Mouse (Mus musculus): Measurements from ENCODE around the gene Inppl1.

Inppl1 gene

DNA sequence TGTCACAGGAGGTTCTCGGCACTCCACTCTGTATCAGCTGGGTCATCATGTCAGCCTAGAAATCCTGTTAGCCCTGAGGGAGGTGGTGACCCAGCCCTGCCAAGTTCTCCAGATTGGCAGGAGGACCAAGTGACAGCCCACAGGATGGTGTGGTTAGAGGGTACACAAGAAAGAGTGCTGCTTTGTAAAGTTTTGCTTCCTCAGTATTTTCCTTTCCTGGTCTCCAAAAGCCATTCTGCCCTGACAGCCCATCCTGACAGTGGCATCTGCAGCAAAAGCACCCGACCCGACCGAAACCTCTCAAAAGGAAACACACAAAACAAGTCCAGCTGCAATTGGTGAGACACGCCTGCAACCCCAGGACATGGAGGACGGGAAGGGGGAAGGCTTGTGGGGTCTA lies 6.2 kb upstream of the Inppl1 start:
- DNase-seq (ENCODE audit: low spot score in 2 of 2) = no peak

DNA sequence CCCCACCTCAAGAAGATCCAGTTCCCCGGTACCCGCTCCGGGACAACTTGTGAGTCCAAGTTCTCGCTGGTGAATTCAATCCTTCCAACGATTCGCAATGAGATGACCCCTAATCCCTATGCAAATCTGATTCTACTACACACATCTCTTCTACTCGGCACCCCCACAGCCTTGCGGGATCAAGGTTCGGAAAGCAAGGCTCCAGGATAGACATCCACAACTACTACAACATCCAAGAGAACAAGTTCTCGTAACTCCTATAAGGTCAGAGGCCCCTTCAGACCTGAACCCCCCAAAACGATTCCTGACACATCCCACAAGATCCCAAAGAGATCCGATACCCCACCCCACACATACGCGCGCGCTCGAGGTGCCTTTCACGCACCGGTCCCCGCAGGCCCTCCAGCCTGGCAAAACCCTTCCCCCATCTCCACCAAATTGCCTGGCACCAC lies 849 bp downstream of the Inppl1 start:
- no peak for DNase-seq (ENCODE audit: low spot score in 2 of 2)

DNA sequence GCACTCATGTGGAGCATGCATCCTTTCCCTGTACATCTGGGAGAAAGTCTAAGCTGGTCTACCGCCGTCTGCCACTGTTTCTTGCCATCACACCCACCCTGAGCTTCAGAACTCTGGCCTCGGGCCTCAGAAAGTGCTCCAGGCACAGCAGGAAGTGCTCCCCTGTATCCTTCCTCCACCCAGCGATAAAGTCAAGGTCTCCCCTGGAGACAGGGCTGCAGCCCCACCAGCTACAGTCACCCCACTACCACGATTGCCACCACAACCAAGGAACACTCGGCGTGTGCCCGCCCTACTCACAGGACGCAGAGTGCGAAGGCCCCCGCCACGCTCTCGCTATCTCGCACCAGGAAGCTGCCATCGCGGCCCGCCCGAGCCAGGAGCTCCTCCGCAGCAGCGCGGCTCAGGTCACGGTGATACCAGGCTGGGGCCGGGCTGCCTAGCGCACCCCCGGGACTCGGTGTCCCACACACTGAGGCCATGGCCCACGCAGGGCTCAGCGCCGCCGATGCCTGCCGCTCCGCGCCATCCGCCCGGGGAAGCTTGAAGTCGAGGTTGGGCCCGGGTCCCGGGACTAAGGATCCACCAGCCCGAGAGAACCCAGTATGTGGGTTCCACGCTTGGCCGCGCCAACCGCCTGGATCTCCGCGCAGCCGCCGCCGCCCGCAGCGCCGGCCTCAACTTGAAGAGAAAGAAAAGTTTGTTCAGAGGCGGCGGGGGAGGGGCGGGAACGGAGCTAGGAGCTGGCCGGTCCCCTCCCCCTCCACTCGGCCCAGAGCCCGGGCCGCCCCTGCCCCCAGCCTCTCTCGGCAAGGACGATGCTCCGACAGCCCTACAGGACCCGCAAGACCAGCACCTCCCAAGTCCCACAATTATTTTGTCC lies 1.5 kb downstream of the Inppl1 start:
- peak in 1 of 2 experiments; percentile 42 for DNase-seq (ENCODE audit: low spot score in 2 of 2)

DNA sequence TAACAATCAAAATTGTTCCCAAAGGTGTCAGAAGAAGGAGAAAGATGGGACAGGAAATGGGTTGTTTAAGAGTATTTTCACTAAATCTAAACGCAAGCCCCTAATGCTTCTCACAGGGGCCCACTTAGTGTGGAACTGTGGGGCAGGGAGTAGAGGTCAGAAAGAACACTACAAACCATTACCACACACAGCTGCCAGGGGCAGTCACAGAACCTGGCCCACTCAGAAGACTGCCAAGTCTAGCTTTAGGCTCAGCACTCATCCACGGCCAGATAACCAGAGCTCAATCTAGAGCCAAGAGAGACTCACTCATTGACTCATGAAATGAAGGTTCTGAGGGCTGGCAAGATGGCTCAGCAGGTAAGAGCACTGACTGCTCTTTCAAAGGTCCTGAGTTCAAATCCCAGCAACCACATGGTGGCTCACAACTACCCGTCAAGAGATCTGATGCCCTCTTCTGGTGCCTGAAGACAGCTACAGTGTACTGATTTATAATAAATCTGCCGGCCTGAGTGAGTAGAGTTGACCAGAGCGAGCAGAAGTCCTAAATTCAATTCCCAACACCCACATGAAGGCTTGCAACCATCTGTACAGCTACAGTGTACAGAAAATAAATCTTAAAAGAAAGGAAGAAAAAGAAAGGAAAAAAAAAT lies 2.4 kb downstream of the Inppl1 start:
- DNase-seq (ENCODE audit: low spot score in 2 of 2) = peak in 1 of 2 experiments; percentile 21

DNA sequence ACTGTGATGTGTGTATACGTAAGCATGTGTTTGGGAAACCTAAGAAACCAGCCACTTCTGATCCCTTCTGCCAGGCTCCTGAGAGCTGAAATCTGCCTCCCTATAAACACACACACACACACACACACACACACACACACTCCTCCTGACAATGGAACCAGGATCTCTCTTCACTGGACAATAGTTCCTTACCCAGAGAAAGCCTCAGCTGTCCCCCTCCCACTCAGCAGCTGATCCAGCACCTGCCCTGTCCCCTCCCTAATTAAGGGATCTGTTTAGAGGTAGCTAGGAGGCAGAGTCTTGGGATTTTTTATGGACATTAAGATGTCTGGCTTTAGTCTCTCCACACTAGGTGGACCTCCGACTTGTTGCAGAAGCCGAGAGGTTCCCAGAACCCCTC lies 3.1 kb downstream of the Inppl1 start:
- DNase-seq (ENCODE audit: low spot score in 2 of 2) = no peak

DNA sequence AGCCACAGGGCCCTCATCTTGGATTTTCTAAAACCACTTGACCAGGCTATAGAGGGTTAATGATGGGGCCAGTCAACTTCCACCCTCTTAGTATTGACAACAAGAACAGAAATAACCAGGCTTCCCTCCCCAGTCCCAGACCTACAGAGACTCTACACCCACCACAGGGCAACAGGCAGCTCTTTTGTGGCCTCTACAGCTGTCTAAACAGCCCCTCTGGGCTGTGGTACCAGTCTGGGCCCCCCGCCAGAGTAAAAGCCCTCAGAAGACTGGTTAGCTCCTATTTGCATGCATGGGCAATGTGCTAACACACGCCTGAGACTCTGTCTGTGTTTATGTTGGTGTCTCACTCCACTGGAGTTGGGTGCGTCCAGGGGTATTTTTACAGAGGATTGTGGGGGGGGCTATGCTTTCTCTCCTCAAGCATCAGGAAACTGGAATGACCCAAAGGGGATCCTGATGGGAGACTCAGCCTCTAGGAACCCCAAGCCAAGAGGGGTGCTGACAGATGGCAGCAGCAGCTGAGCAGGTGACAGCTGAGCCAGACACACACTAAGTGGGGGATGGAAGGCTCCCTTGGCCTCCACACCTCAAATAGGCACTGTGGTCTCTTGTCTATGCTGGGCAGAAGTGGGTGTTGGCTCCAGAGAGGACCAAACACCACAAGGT lies 4.0 kb downstream of the Inppl1 start:
- no peak for DNase-seq (ENCODE audit: low spot score in 2 of 2)

DNA sequence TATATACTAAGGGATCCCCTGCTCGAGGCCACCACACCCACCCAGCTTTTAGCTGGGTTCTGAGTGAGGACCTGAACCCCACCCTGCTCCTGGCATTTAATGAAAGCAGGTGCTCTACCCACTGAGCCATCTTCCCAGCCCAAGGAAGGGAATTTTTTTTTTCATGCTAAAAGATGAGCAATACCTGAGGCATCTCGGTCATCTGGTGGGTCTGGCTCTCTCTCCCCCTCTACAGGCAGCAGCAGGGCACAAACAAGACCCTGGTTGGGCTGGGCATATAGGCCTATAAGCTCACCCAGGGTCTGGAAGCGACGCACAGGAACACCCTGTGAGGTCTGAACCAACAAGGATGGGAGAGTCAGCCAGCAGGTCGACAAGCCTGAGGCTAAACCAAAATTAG lies 4.7 kb downstream of the Inppl1 start:
- DNase-seq (ENCODE audit: low spot score in 2 of 2) = no peak

DNA sequence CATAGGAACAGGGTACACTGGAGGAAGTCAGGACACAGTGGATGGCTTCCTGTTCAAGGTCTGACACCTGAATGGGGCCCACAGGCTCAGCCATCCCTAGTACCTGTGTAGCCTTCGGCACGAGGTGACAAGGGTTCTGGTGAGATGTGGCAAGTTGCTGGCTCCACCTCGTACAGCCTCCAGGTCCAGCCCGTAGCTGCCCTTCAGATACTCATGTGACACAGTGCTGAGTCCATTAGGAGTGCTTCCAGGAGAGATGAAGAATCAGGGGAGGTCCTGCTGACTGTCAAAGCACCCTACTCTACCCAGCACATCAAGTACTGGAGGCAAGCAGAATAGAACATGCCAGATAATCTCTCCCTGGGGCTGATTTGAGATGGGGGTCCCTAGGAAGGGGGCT lies 5.7 kb downstream of the Inppl1 start:
- no peak for DNase-seq (ENCODE audit: low spot score in 2 of 2)

DNA sequence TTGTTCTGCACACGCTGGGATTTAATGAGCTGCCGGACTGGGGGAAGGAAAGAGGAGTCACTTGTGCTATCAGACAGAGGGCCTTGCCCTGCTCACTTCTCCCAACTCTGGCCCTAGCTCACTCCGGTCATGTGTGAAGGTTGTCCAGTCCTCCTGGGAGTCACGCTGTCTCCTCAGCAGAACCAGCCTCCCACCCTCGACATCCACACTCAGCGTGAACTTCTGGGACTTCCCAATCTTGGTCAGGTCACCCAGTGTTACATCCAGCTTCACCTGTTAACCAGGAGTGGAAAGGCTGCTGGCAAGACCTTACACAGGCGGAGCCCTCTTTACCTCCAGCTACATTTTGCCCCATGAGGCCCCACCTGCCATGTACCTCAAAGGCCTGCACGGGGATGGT lies 6.6 kb downstream of the Inppl1 start:
- no peak for DNase-seq (ENCODE audit: low spot score in 2 of 2)

DNA sequence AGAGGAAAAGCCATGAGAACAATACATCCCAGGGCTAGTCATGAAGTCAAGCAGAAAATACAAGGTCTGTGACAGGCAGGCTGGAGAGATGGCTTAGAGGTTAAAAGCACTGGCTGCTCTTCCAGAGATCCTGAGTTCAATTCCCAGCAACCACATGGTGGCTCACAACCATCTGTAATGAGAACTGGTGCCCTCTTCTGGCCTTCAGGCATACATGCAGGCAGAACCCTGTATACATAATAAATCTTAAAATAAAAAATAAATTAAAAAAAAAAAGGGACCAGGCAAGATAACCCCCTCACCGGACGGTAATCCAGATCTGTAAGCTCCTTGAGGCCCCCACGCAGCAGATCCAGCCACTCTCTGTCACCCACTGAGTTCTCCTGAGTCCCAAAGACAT lies 7.7 kb downstream of the Inppl1 start:
- no peak for DNase-seq (ENCODE audit: low spot score in 2 of 2)

DNA sequence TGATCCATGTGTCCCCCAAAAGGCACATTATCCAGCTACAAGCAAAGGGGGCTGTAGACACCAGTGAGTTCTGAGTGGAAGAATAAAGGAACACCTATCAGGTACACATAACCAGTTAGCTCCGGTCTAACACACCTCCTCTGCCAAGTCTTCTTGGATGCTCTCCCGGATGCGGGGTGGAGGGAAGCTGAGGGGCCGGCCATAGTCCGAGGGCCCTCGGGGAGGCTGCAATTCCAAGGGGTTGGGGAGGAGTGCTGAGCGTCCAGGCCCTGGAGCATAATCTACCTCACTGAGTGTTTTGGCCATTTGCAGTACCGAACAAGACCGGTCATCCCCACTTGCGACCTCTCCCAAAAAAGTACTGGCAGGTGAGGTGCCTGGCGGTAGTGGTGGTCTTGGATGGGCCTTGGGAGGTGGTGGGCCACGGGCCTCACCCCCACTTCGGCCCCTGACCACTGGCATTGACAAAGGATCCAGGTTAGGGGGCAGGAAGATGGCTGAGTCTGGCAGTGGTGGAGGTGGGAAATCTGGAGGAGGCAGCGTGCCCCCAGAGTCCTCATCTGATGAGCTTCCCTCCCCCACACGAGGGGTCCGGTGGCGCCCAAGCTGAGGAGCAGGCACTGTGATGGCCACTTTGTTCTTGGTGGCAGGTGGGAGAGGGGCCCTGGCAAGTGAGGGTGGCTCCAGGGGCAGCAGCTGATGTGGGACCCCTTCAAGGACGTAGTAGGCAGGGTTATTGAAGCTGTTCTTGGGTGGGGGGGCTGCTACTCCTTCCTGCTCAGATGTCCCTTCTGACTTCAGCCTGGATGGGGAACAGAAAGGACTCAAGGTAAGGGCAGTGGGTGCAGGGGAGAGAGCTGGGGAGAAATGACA lies 14.0 kb downstream of the Inppl1 start:
- no peak for DNase-seq (ENCODE audit: low spot score in 2 of 2)

DNA sequence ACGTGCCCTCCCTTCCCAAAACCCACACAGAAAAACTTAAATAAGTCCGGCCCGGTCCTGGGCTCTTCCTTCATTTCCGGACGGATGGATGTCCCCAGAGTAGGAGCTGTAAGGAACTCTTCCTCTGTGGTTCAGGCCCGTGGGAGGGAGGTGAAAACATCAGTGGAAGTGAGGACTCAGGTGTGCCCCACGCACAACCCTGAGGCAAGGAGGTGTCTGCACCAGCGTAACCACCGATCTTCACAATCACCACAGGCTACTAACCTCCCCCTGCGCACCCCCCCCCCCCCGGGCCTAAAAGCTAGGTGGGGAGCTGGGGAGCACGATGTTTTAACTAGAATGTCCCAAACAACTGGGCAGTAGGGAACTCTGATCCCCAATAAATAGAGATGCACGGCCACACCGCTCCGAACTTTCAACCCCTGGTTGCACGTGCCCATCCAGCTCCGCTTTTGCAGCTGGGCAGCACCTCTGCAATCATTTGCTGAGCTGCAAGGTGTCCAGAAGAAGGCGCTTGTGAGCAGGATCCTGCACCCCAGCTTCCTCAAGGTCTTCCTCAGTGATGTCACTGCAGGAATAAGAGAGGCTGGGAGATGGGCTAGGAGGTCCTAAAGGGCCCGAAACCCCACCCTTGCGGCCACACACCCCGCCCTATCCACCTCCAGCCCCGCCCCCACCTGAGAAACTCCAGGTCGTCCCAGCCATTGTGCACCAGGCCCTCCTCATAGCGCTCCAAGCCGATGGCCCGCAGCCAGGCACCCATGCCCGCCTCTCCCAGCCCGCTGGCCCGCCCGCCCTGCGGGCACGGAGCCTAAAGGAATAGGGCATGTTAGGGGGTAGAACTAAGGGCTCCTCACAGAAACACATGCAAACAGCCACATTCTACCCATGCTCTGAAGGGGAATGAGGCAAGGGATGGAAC lies 14.9 kb downstream of the Inppl1 start:
- no peak for DNase-seq (ENCODE audit: low spot score in 2 of 2)

DNA sequence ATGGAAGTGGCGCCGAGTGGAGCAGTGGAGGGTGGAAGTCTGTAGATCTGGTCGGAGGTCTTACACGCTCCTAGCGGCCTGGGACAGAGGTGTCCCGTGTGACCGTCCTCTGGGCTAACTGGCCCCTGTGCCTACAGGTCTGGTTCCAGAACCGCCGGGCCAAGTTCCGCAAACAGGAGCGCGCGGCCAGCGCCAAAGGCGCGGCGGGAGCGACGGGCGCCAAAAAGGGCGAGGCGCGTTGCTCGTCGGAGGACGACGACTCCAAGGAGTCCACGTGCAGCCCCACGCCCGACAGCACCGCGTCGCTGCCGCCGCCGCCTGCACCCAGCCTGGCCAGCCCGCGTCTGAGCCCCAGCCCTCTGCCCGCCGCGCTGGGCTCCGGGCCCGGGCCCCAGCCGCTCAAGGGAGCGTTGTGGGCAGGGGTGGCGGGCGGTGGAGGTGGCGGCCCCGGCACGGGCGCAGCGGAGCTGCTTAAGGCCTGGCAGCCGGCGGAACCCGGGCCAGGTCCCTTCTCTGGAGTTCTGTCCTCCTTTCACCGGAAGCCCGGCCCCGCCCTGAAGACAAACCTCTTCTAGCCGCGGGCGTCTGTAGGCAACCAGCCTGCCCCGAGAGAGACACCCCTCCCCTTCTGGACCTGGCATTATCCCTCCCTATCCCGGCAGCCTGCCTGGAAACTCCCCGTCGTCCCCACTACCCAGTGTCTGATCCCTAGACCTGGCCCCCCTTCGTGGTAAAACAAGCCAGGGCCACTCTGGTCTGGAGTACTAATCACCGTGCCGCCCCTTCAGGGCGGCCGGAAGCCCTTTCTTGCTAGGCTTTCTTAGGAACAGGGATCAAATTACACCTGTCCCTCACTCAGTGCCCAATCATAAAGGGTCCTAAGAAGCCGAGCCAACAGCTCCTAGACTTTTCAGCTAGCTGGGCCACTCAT lies 16.2 kb downstream of the Inppl1 start:
- no peak for DNase-seq (ENCODE audit: low spot score in 2 of 2)

DNA sequence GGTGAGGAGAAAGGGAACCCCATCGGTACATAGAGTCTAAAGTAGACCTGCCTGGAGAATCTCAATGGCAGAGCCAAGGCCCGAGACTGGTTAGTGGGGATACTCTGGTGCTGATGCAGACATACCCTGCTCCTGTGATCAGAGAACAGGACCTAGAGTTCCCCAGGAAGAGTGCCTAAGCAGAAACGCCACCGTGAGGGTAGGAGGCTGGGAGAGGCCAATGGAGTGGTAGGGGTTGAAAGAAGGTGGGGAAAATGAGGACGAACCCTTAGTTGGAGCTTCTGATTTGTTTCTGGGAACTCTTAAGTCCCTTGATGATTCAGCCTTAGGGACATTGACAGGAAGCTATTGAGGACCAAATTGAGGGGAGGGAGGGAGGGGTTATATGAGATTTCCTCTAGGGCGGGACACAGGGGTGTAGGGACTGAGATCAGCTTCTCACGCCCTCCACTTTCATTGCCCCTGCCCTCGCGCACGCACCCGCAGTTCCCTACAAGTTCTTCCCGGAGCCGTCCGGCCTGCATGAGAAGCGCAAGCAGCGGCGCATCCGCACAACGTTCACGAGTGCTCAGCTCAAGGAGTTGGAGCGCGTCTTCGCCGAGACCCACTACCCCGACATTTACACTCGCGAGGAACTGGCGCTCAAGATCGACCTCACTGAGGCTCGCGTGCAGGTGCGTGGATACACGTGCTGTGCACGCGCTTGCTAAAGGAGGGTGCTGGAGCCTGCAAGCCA lies 17.6 kb downstream of the Inppl1 start:
- DNase-seq (ENCODE audit: low spot score in 2 of 2) = no peak

DNA sequence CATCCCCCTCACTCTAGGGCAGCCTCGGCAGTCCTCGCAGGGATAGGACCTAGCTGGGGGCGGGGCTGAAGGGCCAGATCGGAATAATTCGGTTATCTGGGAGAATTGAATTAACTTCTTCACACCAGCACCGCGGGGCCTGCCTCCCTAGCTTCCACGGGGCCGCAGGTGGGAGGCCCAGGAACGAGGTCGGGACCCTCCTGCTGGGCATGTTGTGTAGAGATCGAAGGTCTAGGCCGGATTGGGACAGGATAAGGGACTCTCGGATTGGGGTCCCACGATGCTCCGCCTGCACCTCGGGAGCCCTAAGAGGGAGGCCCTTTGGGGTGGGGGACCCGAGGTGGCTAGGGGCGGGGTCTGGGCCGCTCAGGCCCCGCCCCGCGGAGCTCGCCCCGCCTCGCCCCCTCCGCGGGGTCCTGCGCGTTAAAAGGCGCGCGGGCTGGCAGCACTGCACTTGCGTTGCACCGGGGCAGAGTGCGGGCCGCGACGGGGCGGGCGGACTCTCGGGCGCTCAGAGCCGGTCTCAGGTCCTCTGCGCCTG lies 20.1 kb downstream of the Inppl1 start, which contains the start of gene Phox2a:
Phox2a (plus strand) TSS at position 453 of the 541 bp plus-strand sequence.
- no peak for DNase-seq (ENCODE audit: low spot score in 2 of 2)

DNA sequence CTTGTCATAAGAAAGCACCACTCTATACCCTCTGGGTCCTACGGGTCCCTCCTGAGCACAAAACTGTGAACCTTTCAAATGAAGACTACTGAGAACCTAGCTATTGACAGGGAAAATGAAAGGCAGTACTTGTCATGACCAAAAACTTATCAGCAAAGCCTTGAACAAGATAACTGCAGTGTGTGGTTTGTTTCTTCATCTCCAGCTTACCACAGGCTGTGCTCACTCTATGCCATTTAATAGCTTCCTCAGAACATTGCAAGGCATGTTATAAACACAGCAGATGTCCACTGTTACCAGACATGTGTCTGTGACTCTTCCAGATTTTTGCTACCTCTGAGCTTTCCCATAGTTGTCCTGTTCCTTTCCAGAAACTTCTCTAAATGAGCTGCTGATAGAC lies 61.0 kb downstream of the Inppl1 start:
- no peak for DNase-seq (ENCODE audit: low spot score in 2 of 2)

DNA sequence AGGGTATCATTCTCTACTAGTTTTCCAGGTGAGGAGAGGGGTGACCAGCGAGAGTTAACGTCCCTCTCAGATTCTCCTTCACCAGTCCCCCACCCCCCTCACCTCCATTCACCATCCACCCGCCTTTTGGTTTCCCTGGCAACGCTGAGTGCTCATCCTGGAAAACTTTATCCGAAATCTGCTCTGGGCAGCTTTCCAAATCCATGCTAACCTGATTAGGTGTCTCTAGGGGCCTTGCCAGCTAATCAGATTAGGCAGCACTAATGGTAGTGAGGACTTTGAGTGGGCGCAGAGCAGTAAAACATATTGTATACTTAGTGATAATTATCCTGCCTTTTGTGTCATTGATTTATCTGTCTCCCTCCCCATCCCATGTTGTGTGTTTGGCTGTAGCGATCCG lies 65.3 kb downstream of the Inppl1 start:
- peak in 1 of 2 experiments; percentile 52 for DNase-seq (ENCODE audit: low spot score in 2 of 2)

All from left cerebral cortex, adult 9 months (tissue).